Mouse (Mus musculus) forebrain, embryonic 14.5 days (tissue): Measurements from ENCODE around the gene Cryba4. TPM values are rescaled to one million over a fixed set of nuclear protein-coding genes. Genes with fewer than 3 reads are reported as not detected.

ENCODE experiments used
- ATAC-seq: fragments of 200-750 bp; cut with Nextera tagmentation; 2 replicates; pipeline ENCODE4 v1.8.0; 2017; ENCODE audit warnings: mild to moderate bottlenecking, moderate library complexity
- DNase-seq: peaks from one replicate; pipeline ENCODE4 v3.0.0-alpha.2; 2015; ENCODE audit warnings: low spot score
- H3K27ac ChIP-seq: fragments of 300-500 bp; sonication (generic); 2 replicates; pipeline ENCODE4 v1.5.1; 2014; ENCODE audit warnings: low read depth, mild to moderate bottlenecking, control low read depth, low read length, moderate library complexity
- H3K27me3 ChIP-seq: fragments of 300-500 bp; sonication (generic); replicated peaks from 2 replicates; pipeline ENCODE4 v1.6.1; 2014; ENCODE audit warnings: low read length, control low read depth, mixed read lengths; ENCODE audit not compliant: control insufficient read depth, insufficient read depth
- H3K36me3 ChIP-seq: fragments of 300-500 bp; sonication (generic); 2 replicates; pipeline ENCODE4 v1.6.1; 2014; ENCODE audit warnings: low read length, control low read depth; ENCODE audit not compliant: control insufficient read depth, insufficient read depth
- H3K4me1 ChIP-seq: fragments of 300-500 bp; sonication (generic); 2 replicates; pipeline ENCODE4 v1.6.1; 2014; ENCODE audit warnings: antibody characterized with exemption, low read length, control low read depth; ENCODE audit not compliant: control insufficient read depth, insufficient read depth
- H3K4me2 ChIP-seq: fragments of 300-500 bp; sonication (generic); 2 replicates; pipeline ENCODE4 v1.6.1; 2014; ENCODE audit warnings: mild to moderate bottlenecking, control low read depth, low read length
- H3K4me3 ChIP-seq: fragments of 300-500 bp; sonication (generic); 2 replicates; pipeline ENCODE4 v1.5.1; 2014; ENCODE audit warnings: low read depth, low read length, control low read depth
- H3K9ac ChIP-seq: fragments of 300-500 bp; sonication (generic); 2 replicates; pipeline ENCODE4 v1.6.1; 2014; ENCODE audit warnings: mild to moderate bottlenecking, low read length, control low read depth, moderate library complexity
- H3K9me3 ChIP-seq: fragments of 300-500 bp; sonication (generic); replicated peaks from 2 replicates; pipeline ENCODE4 v1.6.1; 2016; ENCODE audit warnings: low read length, control low read depth, mixed read lengths; ENCODE audit not compliant: control insufficient read depth
- WGBS: fragments of 180-500 bp; shearing (Covaris S2); extraction: QIAGEN DNeasy Blood & Tissue Kit; methylation state at CpG from one replicate; pipeline ENCODE4 v1.1.7; 2014; 5-methylcytosine and 5-hydroxymethylcytosine counted together
- polyA plus RNA-seq: library from polyadenylated mRNA; unstranded; fragments of >200 nt; fragmentation: Nextera tagmentation; extraction: Ambion mirVana; gene quantifications from 2 replicates; pipeline ENCODE4 v1.2.1, GENCODE M21; 2014

Cryba4 gene
- polyA plus RNA-seq: 1.4 and 2.2 TPM in 2 replicates

DNA sequence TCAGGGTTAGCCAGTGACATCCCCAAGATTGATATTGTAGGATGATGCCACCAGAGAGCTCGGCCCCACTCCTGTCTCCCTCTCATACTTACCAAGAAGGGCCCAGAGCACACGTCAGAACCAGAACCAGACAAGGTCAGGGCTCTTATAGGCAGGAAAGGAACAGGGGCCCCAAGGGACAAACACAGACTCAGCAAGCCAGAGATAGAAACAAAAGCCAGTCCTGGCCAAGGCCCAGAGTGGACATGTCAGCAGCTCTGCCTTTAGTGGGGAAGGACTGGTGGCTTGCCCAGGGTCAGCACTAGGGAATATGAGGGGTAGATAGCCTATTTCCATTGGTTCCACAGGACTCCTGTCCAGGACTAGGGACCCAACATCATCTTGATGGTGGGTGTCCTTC, at the start of gene Cryba4:
Cryba4 (minus strand) TSS at position 119 of the 400 bp plus-strand sequence.
- 79% methylated on average over 2 of the region's 2 CpGs for WGBS
- DNase-seq: no peak
- ATAC-seq: no peak
- no peaks in the 10 kb centered on the region for H3K36me3 ChIP-seq
- no peaks in the 10 kb centered on the region for H3K27me3 ChIP-seq
- H3K9ac ChIP-seq: no peak within 1 kb of the TSS
- H3K4me3 ChIP-seq: no peak within 1 kb of the TSS
- 0 out of 2 replicates have a peak, but pooled peaks cover 4% of the 10 kb centered on the region for H3K4me1 ChIP-seq
- H3K27ac ChIP-seq: no peak within 1 kb of the TSS
- no peaks in the 10 kb centered on the region for H3K9me3 ChIP-seq
- no peak within 1 kb of the TSS for H3K4me2 ChIP-seq

DNA sequence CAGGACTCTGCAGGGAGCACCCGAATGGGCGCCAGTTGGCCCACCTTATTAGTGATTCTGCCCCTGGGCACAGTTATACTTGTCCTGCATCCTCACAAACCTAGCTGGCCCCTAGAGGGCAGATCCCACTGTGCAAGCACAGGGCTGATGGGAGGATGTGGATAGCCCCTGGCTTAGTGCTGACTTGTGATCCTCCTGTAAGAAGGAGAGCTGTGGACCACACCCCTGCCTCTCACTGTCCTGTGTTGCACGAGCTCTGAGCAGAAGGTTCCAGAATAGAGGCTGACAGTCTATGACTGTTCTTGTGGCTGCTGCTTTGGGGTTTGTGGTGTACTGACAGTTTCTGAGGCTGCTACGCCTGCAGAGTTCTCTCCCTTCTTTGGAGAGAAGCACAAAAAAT, 49.4 kb upstream of the Cryba4 start:
- no peaks in the 10 kb centered on the region for H3K9me3 ChIP-seq
- no peak overlapping the region for H3K4me2 ChIP-seq
- DNase-seq: no peak
- WGBS: 84% methylated on average over 4 of the region's 4 CpGs
- H3K27ac ChIP-seq: no peak overlapping the region
- no peak overlapping the region for H3K9ac ChIP-seq
- H3K4me1 ChIP-seq: no peaks in the 10 kb centered on the region
- no peak overlapping the region for H3K4me3 ChIP-seq
- ATAC-seq: no peak
- H3K27me3 ChIP-seq: no peaks in the 10 kb centered on the region
- no peaks in the 10 kb centered on the region for H3K36me3 ChIP-seq

DNA sequence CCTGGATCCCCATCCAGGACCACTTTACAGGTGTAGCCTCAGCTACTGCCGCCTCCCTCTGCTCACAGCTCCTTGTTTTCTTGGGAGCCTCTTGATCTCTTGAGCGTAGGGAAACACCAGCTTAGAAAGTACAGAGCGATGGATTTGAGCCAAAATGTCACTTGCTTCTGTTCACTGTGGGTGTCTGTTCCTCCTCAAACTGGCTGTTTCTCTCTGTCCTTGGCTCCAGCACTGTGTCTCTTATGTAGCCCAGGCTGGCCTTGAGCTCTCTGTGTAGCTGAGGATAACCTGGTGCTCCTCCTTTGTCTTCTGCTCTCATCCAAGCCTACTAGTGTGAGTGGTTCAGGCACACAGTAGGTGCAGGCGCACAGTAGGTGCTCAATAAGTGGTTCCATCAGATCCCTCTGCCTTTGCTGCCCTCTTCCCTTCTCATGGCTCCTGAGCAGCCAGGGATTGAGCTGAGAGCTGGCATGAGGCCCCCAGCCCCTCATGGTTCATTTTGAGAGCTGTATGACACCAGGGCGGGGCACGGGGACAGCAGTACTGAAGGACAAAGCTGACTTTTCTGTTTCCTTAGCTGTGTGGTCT, 48.5 kb upstream of the Cryba4 start:
- DNase-seq (no peak), ATAC-seq (no peak)
- Histone ChIP-seq H3K9ac (no peak overlapping the region), H3K27me3 (no peaks in the 10 kb centered on the region), H3K36me3 (no peaks in the 10 kb centered on the region), H3K9me3 (no peaks in the 10 kb centered on the region), H3K4me1 (no peaks in the 10 kb centered on the region), H3K27ac (no peak overlapping the region), H3K4me3 (no peak overlapping the region), H3K4me2 (no peak overlapping the region)
- WGBS: 91% methylated on average over 6 of the region's 6 CpGs

DNA sequence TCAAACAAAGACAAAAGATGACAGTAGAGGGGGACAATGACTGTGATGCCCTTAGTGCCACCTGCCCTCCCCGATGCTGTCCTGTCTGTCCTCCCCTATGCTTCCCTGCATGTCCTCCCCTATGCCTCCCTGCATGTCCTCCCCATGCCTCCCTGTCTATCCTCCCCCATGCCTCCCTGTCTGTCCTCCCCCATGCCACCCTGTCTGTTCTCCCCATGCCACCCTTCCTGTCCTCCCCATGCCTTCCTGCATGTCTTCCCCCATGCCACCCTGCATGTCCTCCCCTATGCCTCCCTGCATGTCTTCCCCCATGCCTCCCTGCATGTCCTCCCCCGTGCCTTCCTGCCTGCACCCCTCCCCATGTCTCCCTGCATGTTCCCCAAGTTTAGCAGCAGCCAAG, 47.8 kb upstream of the Cryba4 start:
- no peak overlapping the region for H3K27ac ChIP-seq
- H3K36me3 ChIP-seq: no peaks in the 10 kb centered on the region
- H3K4me2 ChIP-seq: no peak overlapping the region
- 79% methylated on average over 2 of the region's 2 CpGs for WGBS
- no peaks in the 10 kb centered on the region for H3K4me1 ChIP-seq
- H3K9ac ChIP-seq: no peak overlapping the region
- H3K4me3 ChIP-seq: no peak overlapping the region
- no peaks in the 10 kb centered on the region for H3K27me3 ChIP-seq
- H3K9me3 ChIP-seq: no peaks in the 10 kb centered on the region
- no peak for ATAC-seq
- no peak for DNase-seq

DNA sequence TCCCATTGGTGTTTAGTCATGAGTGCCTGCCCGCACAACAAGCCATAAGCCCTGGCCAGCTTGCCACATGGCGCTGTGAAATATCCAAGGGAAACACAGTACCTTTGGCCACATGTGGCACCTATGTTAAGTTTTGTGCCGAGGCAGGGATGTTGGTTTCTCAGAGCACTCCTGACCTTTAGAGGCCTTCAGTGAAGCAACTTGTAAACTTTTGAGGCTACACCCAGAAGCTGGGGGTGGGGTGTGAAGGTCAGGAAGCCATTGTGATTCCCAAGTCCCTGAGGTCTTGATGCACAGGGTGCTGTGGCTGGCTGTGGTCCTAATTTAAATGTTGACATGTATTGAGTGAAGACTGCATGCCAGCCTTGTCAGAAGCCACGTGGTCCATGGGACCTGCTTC, 47.1 kb upstream of the Cryba4 start:
- H3K4me3 ChIP-seq: no peak overlapping the region
- no peaks in the 10 kb centered on the region for H3K36me3 ChIP-seq
- no peak overlapping the region for H3K4me2 ChIP-seq
- no peaks in the 10 kb centered on the region for H3K27me3 ChIP-seq
- no peaks in the 10 kb centered on the region for H3K4me1 ChIP-seq
- no peak for DNase-seq
- H3K9me3 ChIP-seq: no peaks in the 10 kb centered on the region
- ATAC-seq: no peak
- H3K9ac ChIP-seq: no peak overlapping the region
- WGBS: 92% methylated on average over 4 of the region's 4 CpGs
- H3K27ac ChIP-seq: no peak overlapping the region

DNA sequence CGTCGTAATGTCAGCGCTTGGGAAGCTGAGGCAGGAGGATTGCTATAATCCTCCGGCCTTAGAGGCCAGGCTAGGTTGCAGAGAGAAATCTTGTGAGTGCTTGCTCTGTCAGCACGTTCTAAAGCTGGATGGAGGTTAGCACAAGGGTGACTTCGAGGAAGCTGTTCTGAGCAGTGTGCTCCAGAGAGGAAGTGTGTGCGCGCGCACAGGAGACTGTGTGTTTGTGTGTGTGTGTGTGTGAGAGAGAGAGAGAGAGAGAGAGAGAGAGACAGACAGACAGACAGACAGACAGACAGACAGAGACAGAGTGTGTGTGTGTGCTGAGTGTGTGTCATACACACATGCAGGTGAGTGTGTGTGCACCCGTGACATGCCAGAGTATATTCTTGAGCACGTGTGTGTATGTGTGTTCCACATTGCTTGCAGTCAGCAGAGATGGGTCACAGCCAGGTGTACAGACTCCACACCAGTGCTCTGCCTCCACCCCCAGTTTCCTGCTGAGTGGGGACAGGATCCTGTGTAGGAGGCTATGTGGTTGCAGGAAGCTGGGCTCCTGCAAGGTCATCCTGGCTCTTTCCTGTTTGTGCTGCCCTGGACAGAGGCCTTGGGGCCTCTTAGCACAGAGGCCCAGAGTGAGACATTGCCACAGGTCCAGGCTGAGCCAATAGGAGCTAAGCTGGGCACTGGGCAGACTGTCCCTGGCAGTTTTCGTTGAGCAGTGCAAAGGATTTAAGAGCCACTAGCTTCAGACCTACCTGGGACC, 46.1 kb upstream of the Cryba4 start:
- H3K4me2 ChIP-seq: no peak overlapping the region
- no peaks in the 10 kb centered on the region for H3K27me3 ChIP-seq
- no peaks in the 10 kb centered on the region for H3K4me1 ChIP-seq
- H3K9me3 ChIP-seq: no peaks in the 10 kb centered on the region
- DNase-seq (no peak), ATAC-seq (no peak)
- WGBS: 93% methylated on average over 12 of the region's 12 CpGs
- no peak overlapping the region for H3K4me3 ChIP-seq
- no peaks in the 10 kb centered on the region for H3K36me3 ChIP-seq
- H3K27ac ChIP-seq: no peak overlapping the region; the same call in 1 of the 2 replicates
- no peak overlapping the region for H3K9ac ChIP-seq

DNA sequence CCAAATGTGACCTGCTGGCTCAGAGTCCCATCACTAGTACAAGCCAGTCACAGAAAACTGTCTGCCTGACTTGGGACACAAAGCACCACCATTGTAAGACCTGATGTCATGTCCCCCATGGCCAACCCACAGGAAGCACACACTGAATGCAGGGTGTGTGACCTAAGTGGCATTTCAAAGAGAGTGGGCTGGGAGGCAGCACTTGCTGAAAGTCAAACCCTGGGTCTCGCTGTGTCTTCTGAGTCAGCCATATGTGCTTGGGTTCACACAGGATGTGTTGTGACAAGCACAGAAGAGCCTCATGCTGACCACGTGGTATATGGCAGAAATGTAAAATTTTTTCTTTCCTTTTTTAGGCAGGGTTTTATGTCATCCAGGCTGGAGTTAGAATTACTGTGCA, 44.9 kb upstream of the Cryba4 start:
- no peaks in the 10 kb centered on the region for H3K9me3 ChIP-seq
- no peaks in the 10 kb centered on the region for H3K36me3 ChIP-seq
- DNase-seq (no peak), ATAC-seq (no peak)
- no peak overlapping the region for H3K9ac ChIP-seq
- H3K27ac ChIP-seq: no peak overlapping the region
- H3K4me1 ChIP-seq: no peaks in the 10 kb centered on the region
- H3K4me3 ChIP-seq: no peak overlapping the region
- WGBS: 81% methylated on average over 2 of the region's 2 CpGs
- H3K27me3 ChIP-seq: no peaks in the 10 kb centered on the region
- H3K4me2 ChIP-seq: no peak overlapping the region

DNA sequence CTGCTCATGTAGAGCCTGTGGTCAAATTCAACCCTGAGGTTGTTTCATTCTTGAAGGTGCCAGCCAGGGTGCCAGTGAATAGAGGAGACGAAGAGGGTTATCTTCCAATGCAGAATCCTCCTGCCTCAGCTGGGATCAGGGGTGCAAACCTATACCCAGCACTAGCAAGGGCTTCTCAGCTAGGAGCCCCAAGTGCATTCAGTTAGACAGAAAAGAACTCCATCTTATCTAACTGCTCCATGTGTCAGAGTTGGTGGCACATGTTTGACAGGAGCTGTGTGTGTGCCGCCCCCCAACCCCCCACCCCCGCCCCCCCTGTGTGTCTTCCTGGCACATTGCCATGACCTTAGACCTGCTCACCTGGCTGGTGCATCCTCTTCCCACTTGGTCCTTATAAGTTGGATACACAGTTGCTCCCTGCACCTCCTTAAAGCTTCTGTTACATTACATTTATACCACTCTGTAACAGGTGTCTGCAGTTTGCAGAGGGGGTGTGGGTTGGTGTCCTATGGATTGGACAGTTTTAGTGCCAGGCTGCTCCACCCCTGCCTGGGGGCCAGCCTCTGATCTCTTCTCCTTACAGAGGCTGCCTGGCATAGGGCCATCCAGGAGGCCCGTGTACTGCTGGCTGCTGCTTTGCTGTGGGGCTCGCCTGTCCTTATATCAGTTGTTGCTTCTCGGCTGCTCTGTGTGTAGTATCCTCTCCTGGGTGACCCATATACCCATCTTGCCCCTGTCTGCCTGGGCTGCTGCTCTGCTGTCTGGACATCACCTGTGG, 44.3 kb upstream of the Cryba4 start:
- Histone ChIP-seq H3K4me2 (no peak overlapping the region), H3K36me3 (no peaks in the 10 kb centered on the region), H3K27me3 (no peaks in the 10 kb centered on the region), H3K9ac (no peak overlapping the region), H3K4me3 (no peak overlapping the region), H3K4me1 (no peaks in the 10 kb centered on the region), H3K9me3 (no peaks in the 10 kb centered on the region), H3K27ac (no peak overlapping the region)
- ATAC-seq (no peak), DNase-seq (no peak)
- 74% methylated on average over 6 of the region's 6 CpGs for WGBS

DNA sequence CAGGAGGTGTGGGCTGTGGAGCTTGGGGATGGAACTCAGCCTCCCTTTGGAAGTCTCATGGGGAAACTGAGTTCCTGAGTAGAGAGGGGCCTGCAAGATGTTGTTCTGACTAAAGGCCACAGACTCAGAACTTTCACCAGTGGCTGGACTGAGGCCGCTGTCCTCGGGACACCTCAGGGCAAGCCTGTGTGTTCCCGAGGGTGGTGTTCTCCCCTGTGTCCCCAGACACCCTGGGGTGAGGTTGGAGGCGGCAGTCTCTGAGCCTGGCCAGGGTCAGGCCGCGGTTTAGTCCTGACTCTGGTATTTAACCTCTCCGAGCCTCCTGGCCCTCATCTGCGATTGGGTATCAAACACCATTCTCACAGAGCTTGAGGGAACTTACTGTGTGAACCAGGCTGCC, 43.2 kb upstream of the Cryba4 start:
- Histone ChIP-seq H3K27me3 (no peaks in the 10 kb centered on the region), H3K9me3 (no peaks in the 10 kb centered on the region), H3K4me2 (no peak overlapping the region), H3K4me1 (no peaks in the 10 kb centered on the region), H3K9ac (no peak overlapping the region), H3K27ac (no peak overlapping the region), H3K4me3 (no peak overlapping the region), H3K36me3 (no peaks in the 10 kb centered on the region)
- DNase-seq: no peak
- WGBS: 51% methylated on average over 8 of the region's 8 CpGs
- no peak for ATAC-seq
